ENCODE assay signal across 11 mouse cellular contexts in genomic region chr15:79683146-79683545, GRCm38 (mm10). TPM values are rescaled to one million over a fixed set of nuclear protein-coding genes. Genes with fewer than 3 reads are reported as not detected.
A peak's percentile ranks its signal among the peaks of the same experiment; 100 is the strongest.
DNase-seq lines count a peak whose midpoint lies in the region; ATAC-seq lines count a peak whose summit lies in the region.
"Had no signal": no experiment of that assay in that cellular context is flagged by ENCODE, and none has a peak within 500 bp of the region (broad histone marks: within the 10 kb centered on the region; RNA-seq: fewer than 3 reads in every experiment).

No protein-coding gene starts in this region.

- ATAC-seq in heart, embryonic 12.5 days (ENCODE audit: insufficient number of reproducible peaks, low FRiP score), result no peak
- peak; percentile 36; the same call in 1 of the 2 replicates for ATAC-seq in neutrophil, adult 5-6 weeks (ENCODE audit: extremely low read depth, insufficient number of reproducible peaks, low FRiP score, poor library complexity, severe bottlenecking)

- peak overlapping the region; percentile 91 for H3K4me3 ChIP-seq in heart, embryonic 12.5 days

- no peaks in the 10 kb centered on the region for H3K9me3 ChIP-seq in heart, embryonic 12.5 days (replicated peaks)

- peaks cover 60% of the 10 kb centered on the region for H3K4me1 ChIP-seq in heart, embryonic 12.5 days (replicated peaks)

- H3K27ac ChIP-seq in heart, embryonic 12.5 days (ENCODE audit: poor library complexity, severe bottlenecking), result peak overlapping the region; percentile 63; the same call in 1 of the 2 replicates

- peak overlapping the region; percentile 61 for H3K9ac ChIP-seq in heart, embryonic 12.5 days

- intact Hi-C loops in heart, postnatal 10 days (cut with DNase I), result no loop called here

- H3K27me3 ChIP-seq in heart, embryonic 12.5 days (replicated peaks), result no peaks in the 10 kb centered on the region

- DNase-seq in heart, postnatal 10 days, result no peak
- peak; percentile 22 for DNase-seq in lung, postnatal 25 days (ENCODE audit: low spot score)
- no peak for DNase-seq in lung, postnatal 36 days
- peak; percentile 34 for DNase-seq in kidney, postnatal 14 days
- DNase-seq in layer of hippocampus, adult 8-10 months (ENCODE audit: low spot score in 2 of 2), result no peak
- DNase-seq in frontal cortex, adult 2 months (ENCODE audit: extremely low spot score in 1 of 2, low spot score in 1 of 2), result no peak
- DNase-seq: cerebellum, postnatal 10 days; lung, postnatal 4 days; thymus, adult 18-20 months had no signal

- H3K36me3 ChIP-seq in heart, embryonic 12.5 days, result peaks cover 5% of the 10 kb centered on the region; the same call in 1 of the 2 replicates

- H3K4me2 ChIP-seq in heart, embryonic 12.5 days, result peak overlapping the region; percentile 95

- 69% methylated on average over 6 of the region's 6 CpGs for WGBS in heart, embryonic 12.5 days

RNA-seq across cellular contexts. Expression of gene Josd1, which starts 4.6 kb away (rescaled TPM):
- 29.0 and 29.1 TPM in 2 replicates for polyA plus RNA-seq in heart, embryonic 12.5 days (2016; fragmentation: Nextera tagmentation; extraction: Ambion mirVana)
- 10 to 100 TPM; 29.3 to 30.1 TPM for total RNA-seq in heart, postnatal 10 days (2021)
- total RNA-seq in neutrophil, adult 5-6 weeks (2017), result 17.2 and 20.5 TPM in 2 replicates
- total RNA-seq in layer of hippocampus, adult 8-10 months (2022), result 10 to 100 TPM; 43.5 to 54.0 (median 46.4) TPM
- 53.0 and 53.8 TPM in 2 replicates for polyA plus RNA-seq in frontal cortex, adult 2 months (2012; rRNA removed)

RNA-seq across cellular contexts. Expression of gene Gtpbp1, which starts 7.5 kb away (rescaled TPM):
- polyA plus RNA-seq in heart, embryonic 12.5 days (2016; fragmentation: Nextera tagmentation; extraction: Ambion mirVana), result 32.8 and 33.6 TPM in 2 replicates
- 10 to 100 TPM; 36.1 to 37.8 TPM for total RNA-seq in heart, postnatal 10 days (2021)
- 67.9 and 87.6 TPM in 2 replicates for total RNA-seq in neutrophil, adult 5-6 weeks (2017)
- total RNA-seq in layer of hippocampus, adult 8-10 months (2022), result 10 to 100 TPM; 49.4 to 61.5 (median 52.8) TPM
- 45.0 and 46.6 TPM in 2 replicates for polyA plus RNA-seq in frontal cortex, adult 2 months (2012; rRNA removed)

RNA-seq across cellular contexts. Expression of gene Tomm22, which starts 12.5 kb away (rescaled TPM):
- polyA plus RNA-seq in heart, embryonic 12.5 days (2016; fragmentation: Nextera tagmentation; extraction: Ambion mirVana), result 234 and 237 TPM in 2 replicates
- total RNA-seq in heart, postnatal 10 days (2021), result 100 to 1,000 TPM; 146 to 154 TPM
- 68.0 and 76.0 TPM in 2 replicates for total RNA-seq in neutrophil, adult 5-6 weeks (2017)
- total RNA-seq in layer of hippocampus, adult 8-10 months (2022), result 100 to 1,000 TPM in 3 of 4 experiments, 10 to 100 TPM in 1; 89.4 to 103 (median 101) TPM
- polyA plus RNA-seq in frontal cortex, adult 2 months (2012; rRNA removed), result 92.3 and 97.1 TPM in 2 replicates

RNA-seq across cellular contexts. Expression of gene Cby1, which starts 24.1 kb away (rescaled TPM):
- 40.9 and 42.0 TPM in 2 replicates for polyA plus RNA-seq in heart, embryonic 12.5 days (2016; fragmentation: Nextera tagmentation; extraction: Ambion mirVana)
- total RNA-seq in heart, postnatal 10 days (2021), result 10 to 100 TPM; 28.2 to 29.3 TPM
- 18.8 and 22.0 TPM in 2 replicates for total RNA-seq in neutrophil, adult 5-6 weeks (2017)
- total RNA-seq in layer of hippocampus, adult 8-10 months (2022), result 10 to 100 TPM; 34.6 to 45.5 (median 38.6) TPM
- 39.3 and 45.0 TPM in 2 replicates for polyA plus RNA-seq in frontal cortex, adult 2 months (2012; rRNA removed)

RNA-seq across cellular contexts. Expression of gene Fam227a, which starts 24.4 kb away (rescaled TPM):
- polyA plus RNA-seq in heart, embryonic 12.5 days (2016; fragmentation: Nextera tagmentation; extraction: Ambion mirVana), result 0.60 and 0.93 TPM in 2 replicates
- 1 to 10 TPM in 1 of 2 experiments, under 1 TPM in 1; 0.97 to 1.3 TPM for total RNA-seq in heart, postnatal 10 days (2021)
- 12.3 and 19.3 TPM in 2 replicates for total RNA-seq in neutrophil, adult 5-6 weeks (2017)
- 10 to 100 TPM in 3 of 4 experiments, 1 to 10 TPM in 1; 8.8 to 12.5 (median 11.6) TPM for total RNA-seq in layer of hippocampus, adult 8-10 months (2022)
- 15.8 and 19.0 TPM in 2 replicates for polyA plus RNA-seq in frontal cortex, adult 2 months (2012; rRNA removed)

Comparison
In these comparisons a context has a peak if more than half of its experiments do, and no peak if none do; other contexts are left out.
1. DNase-seq: peak in lung, postnatal 25 days (single experiment) and kidney, postnatal 14 days (single experiment); none in heart, postnatal 10 days (0 of 2), lung, postnatal 36 days (single experiment), layer of hippocampus, adult 8-10 months (0 of 2) and frontal cortex, adult 2 months (0 of 2).